In genomic region chr2:76406151-76406936, GRCm38 (mm10) we compare ENCODE assay signal across 8 mouse cellular contexts. TPM values are rescaled to one million over a fixed set of nuclear protein-coding genes. Genes with fewer than 3 reads are reported as not detected.
A peak's percentile ranks its signal among the peaks of the same experiment; 100 is the strongest.
DNase-seq lines count a peak whose midpoint lies in the region; ATAC-seq and TF ChIP-seq lines count a peak whose summit lies in the region.

TSS of gene Osbpl6 (plus strand) at chr2:76406508.

- TF ChIP-seq POLR2A in ES-Bruce4 (IDR thresholded peaks at IDR 0.05; ENCODE audit: insufficient read depth, low read length) = no peak

- H3K4me1 ChIP-seq in ES-Bruce4 (ENCODE audit: control insufficient read depth, insufficient read depth, low read length) = no peaks in the 10 kb centered on the region
- H3K4me1 ChIP-seq in forebrain, embryonic 16.5 days (replicated peaks; ENCODE audit: control insufficient read depth, insufficient read depth, low read length) = peaks cover 7% of the 10 kb centered on the region
- H3K4me1 ChIP-seq in liver, embryonic 16.5 days (ENCODE audit: control insufficient read depth, low read depth, low read length) = no peaks in the 10 kb centered on the region; the same call in 1 of the 2 replicates
- 0 out of 2 replicates have a peak, but pooled peaks cover 7% of the 10 kb centered on the region for H3K4me1 ChIP-seq in neural tube, embryonic 14.5 days (ENCODE audit: control insufficient read depth, insufficient read depth, low read length)

- no peaks in the 10 kb centered on the region for H3K9me3 ChIP-seq in ES-Bruce4 (replicated peaks; ENCODE audit: control insufficient read depth, insufficient read depth, low read length, poor library complexity, severe bottlenecking)
- no peaks in the 10 kb centered on the region for H3K9me3 ChIP-seq in forebrain, embryonic 16.5 days (ENCODE audit: control insufficient read depth, low read length)
- no peaks in the 10 kb centered on the region for H3K9me3 ChIP-seq in liver, embryonic 16.5 days (replicated peaks; ENCODE audit: control insufficient read depth, low read length)
- no peaks in the 10 kb centered on the region for H3K9me3 ChIP-seq in neural tube, embryonic 14.5 days (ENCODE audit: control insufficient read depth, low read length)

- H3K27ac ChIP-seq in ES-Bruce4 (ENCODE audit: insufficient read depth, low read length) = no peak within 1 kb of the TSS
- peak within 1 kb of the TSS; percentile 81 for H3K27ac ChIP-seq in forebrain, embryonic 16.5 days (ENCODE audit: low read length)
- no peak within 1 kb of the TSS for H3K27ac ChIP-seq in liver, embryonic 16.5 days (ENCODE audit: low read length)
- H3K27ac ChIP-seq in neural tube, embryonic 14.5 days (ENCODE audit: low read depth, low read length) = peak within 1 kb of the TSS; percentile 93

- WGBS in forebrain, embryonic 16.5 days = under 1% methylated on average over 76 of the region's 89 CpGs
- under 1% methylated on average over 87 of the region's 89 CpGs for WGBS in liver, embryonic 16.5 days (ENCODE audit: insufficient replicate concordance)
- under 1% methylated on average over 84 of the region's 89 CpGs for WGBS in neural tube, embryonic 14.5 days

- no peaks in the 10 kb centered on the region for H3K36me3 ChIP-seq in ES-Bruce4 (ENCODE audit: control insufficient read depth, insufficient read depth, low read length, poor library complexity, severe bottlenecking)
- no peaks in the 10 kb centered on the region for H3K36me3 ChIP-seq in forebrain, embryonic 16.5 days (ENCODE audit: control insufficient read depth, insufficient read depth)
- H3K36me3 ChIP-seq in liver, embryonic 16.5 days (ENCODE audit: control insufficient read depth, insufficient read depth) = no peaks in the 10 kb centered on the region
- no peaks in the 10 kb centered on the region for H3K36me3 ChIP-seq in neural tube, embryonic 14.5 days (ENCODE audit: control insufficient read depth, insufficient read depth, low read length)

- peak within 1 kb of the TSS; percentile 67 for H3K9ac ChIP-seq in ES-Bruce4 (ENCODE audit: low read depth, poor library complexity, severe bottlenecking)
- H3K9ac ChIP-seq in forebrain, embryonic 16.5 days (replicated peaks; ENCODE audit: low read depth, low read length) = peak within 1 kb of the TSS; percentile 97
- H3K9ac ChIP-seq in liver, embryonic 16.5 days (ENCODE audit: low read depth, low read length) = peak within 1 kb of the TSS; percentile 31; the same call in 1 of the 2 replicates
- peak within 1 kb of the TSS; percentile 97 for H3K9ac ChIP-seq in neural tube, embryonic 14.5 days (replicated peaks; ENCODE audit: low read depth, low read length)

- peaks cover 17% of the 10 kb centered on the region for H3K27me3 ChIP-seq in ES-Bruce4 (ENCODE audit: control insufficient read depth, insufficient read depth, low read length, poor library complexity, severe bottlenecking)
- H3K27me3 ChIP-seq in forebrain, embryonic 16.5 days (replicated peaks; ENCODE audit: control insufficient read depth, insufficient read depth, low read length) = 0 out of 2 replicates have a peak, but pooled peaks cover 9% of the 10 kb centered on the region
- peaks cover 46% of the 10 kb centered on the region for H3K27me3 ChIP-seq in liver, embryonic 16.5 days (ENCODE audit: control insufficient read depth, insufficient read depth, low read depth, low read length)
- no peaks in the 10 kb centered on the region for H3K27me3 ChIP-seq in neural tube, embryonic 14.5 days (ENCODE audit: control insufficient read depth, insufficient read depth, low read length)

- peak; percentile 95 for ATAC-seq in forebrain, embryonic 16.5 days
- peak; percentile 81 for ATAC-seq in liver, embryonic 16.5 days (ENCODE audit: low read depth)
- ATAC-seq in neural tube, embryonic 14.5 days (ENCODE audit: low read depth) = peak; percentile 95

- peak; percentile 77 for DNase-seq in cerebellum, adult 11 months
- DNase-seq in heart, postnatal 10 days = peak; percentile 72 to 78
- DNase-seq in kidney, postnatal 4 days = peak; percentile 82 to 89
- DNase-seq in thymus, postnatal 25 days = peak; percentile 7

- intact Hi-C loops in heart, postnatal 10 days (cut with DNase I) = no loop called here

- no peak for TF ChIP-seq EP300 in ES-Bruce4 (IDR thresholded peaks at IDR 0.05; ENCODE audit: insufficient read depth, low read depth, low read length)

- H3K4me2 ChIP-seq in forebrain, embryonic 16.5 days (ENCODE audit: low read length) = peak within 1 kb of the TSS; percentile 66
- peak within 1 kb of the TSS; percentile 69 for H3K4me2 ChIP-seq in liver, embryonic 16.5 days (ENCODE audit: low read depth, low read length)
- H3K4me2 ChIP-seq in neural tube, embryonic 14.5 days (ENCODE audit: low read depth, low read length) = peak within 1 kb of the TSS; percentile 88

- TF ChIP-seq CTCF in ES-Bruce4 (IDR thresholded peaks at IDR 0.05; ENCODE audit: low read depth, low read length) = no peak

- peak within 1 kb of the TSS; percentile 78 for H3K4me3 ChIP-seq in ES-Bruce4 (ENCODE audit: low read depth, low read length)
- H3K4me3 ChIP-seq in forebrain, embryonic 16.5 days (replicated peaks; ENCODE audit: low read length) = peak within 1 kb of the TSS; percentile 99
- H3K4me3 ChIP-seq in liver, embryonic 16.5 days (ENCODE audit: low read depth, low read length) = peak within 1 kb of the TSS; percentile 64
- peak within 1 kb of the TSS; percentile 93 for H3K4me3 ChIP-seq in neural tube, embryonic 14.5 days (ENCODE audit: low read depth, low read length)

RNA-seq across cellular contexts. Expression of gene Osbpl6, which starts in this region (rescaled TPM):
- polyA plus RNA-seq in ES-Bruce4 (2011; ENCODE audit: insufficient read depth, insufficient read length, low read depth, missing spikeins) = 3.0 and 6.6 TPM in 2 replicates
- polyA plus RNA-seq in forebrain, embryonic 16.5 days (2015; fragmentation: Nextera tagmentation; extraction: Ambion mirVana) = 23.5 and 28.0 TPM in 2 replicates
- 1 to 10 TPM; 4.5 to 4.9 TPM for total RNA-seq in heart, postnatal 10 days (2021)
- polyA plus RNA-seq in liver, embryonic 16.5 days (2015; fragmentation: Nextera tagmentation; extraction: Ambion mirVana) = 0.38 and 0.40 TPM in 2 replicates
- 42.5 and 49.4 TPM in 2 replicates for polyA plus RNA-seq in neural tube, embryonic 14.5 days (2014; fragmentation: Nextera tagmentation; extraction: Ambion mirVana)

Comparison
In these comparisons a context has a peak if more than half of its experiments do, and no peak if none do; other contexts are left out.
1. Peak in ATAC-seq, H3K4me3 ChIP-seq, H3K9ac ChIP-seq and H3K4me2 ChIP-seq in liver, embryonic 16.5 days; RNA of the gene not detected or under 1 TPM.
2. H3K27ac ChIP-seq: peak in forebrain, embryonic 16.5 days (single experiment) and neural tube, embryonic 14.5 days (single experiment); none in ES-Bruce4 (single experiment) and liver, embryonic 16.5 days (single experiment).
3. H3K9ac ChIP-seq: peak in every context shown above with its lines; median percentile 97 in forebrain, embryonic 16.5 days; 97 in neural tube, embryonic 14.5 days; 67 in ES-Bruce4; 31 in liver, embryonic 16.5 days.
4. DNase-seq: peak in every context shown above with its lines; median percentile 86 in kidney, postnatal 4 days; 77 in cerebellum, adult 11 months; 75 in heart, postnatal 10 days; 7 in thymus, postnatal 25 days.
5. Peak in every context shown above with its lines, with median percentiles within 50 percentile points of each other: H3K4me3 ChIP-seq, ATAC-seq and H3K4me2 ChIP-seq.